In the genomic region with DNA sequence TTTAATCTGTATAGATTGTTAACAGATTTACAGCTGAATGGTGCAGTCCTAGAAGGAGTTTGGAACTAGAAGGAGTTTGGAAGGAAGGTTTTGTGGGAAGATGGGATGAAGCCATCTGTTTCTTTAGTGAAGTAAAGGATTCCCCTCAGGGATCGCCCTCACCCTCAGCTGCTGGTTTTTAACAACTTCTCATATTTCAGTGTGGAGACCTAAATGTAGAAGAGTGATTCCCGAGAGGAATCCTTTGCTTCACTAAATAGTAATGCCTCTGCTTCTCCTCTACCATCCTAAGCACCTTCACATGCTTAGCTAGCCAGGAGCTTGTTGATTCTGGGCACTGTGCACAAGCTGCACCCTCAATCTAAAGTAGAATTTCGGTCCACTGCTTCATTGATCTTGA, we compare ENCODE assay signal across 8 mouse cellular contexts. TPM values are rescaled to one million over a fixed set of nuclear protein-coding genes. Genes with fewer than 3 reads are reported as not detected.
DNase-seq lines count a peak whose midpoint lies in the region; ATAC-seq and TF ChIP-seq lines count a peak whose summit lies in the region.

No protein-coding gene starts in this region.

- peak overlapping the region; percentile 85 for H3K4me2 ChIP-seq in intestine, embryonic 14.5 days (ENCODE audit: low read length)
- peak overlapping the region; percentile 98 for H3K4me2 ChIP-seq in neural tube, embryonic 12.5 days (replicated peaks)

- peaks cover 7% of the 10 kb centered on the region for H3K36me3 ChIP-seq in embryonic facial prominence, embryonic 10.5 days (replicated peaks)
- H3K36me3 ChIP-seq in intestine, embryonic 14.5 days (ENCODE audit: control insufficient read depth, insufficient read depth, low read length): no peaks in the 10 kb centered on the region
- H3K36me3 ChIP-seq in neural tube, embryonic 12.5 days: no peaks in the 10 kb centered on the region

- peaks cover 5% of the 10 kb centered on the region; the same call in 1 of the 2 replicates for H3K4me1 ChIP-seq in lung, adult 2 months (ENCODE audit: control insufficient read depth, insufficient read depth, low read length)
- peaks cover 48% of the 10 kb centered on the region for H3K4me1 ChIP-seq in embryonic facial prominence, embryonic 10.5 days
- H3K4me1 ChIP-seq in intestine, embryonic 14.5 days (replicated peaks; ENCODE audit: control insufficient read depth, insufficient read depth, low read length): peaks cover 5% of the 10 kb centered on the region; the same call in 1 of the 2 replicates
- H3K4me1 ChIP-seq in neural tube, embryonic 12.5 days: peaks cover 18% of the 10 kb centered on the region

- no peak for TF ChIP-seq CTCF in lung, adult 2 months (IDR thresholded peaks at IDR 0.05; ENCODE audit: insufficient read depth, low read length)

- no peak for DNase-seq in lung, adult 2 months
- no peak for DNase-seq in lung, postnatal 36 days
- no peak for DNase-seq in embryonic facial prominence, embryonic 10.5 days (ENCODE audit: low spot score)
- no peak for DNase-seq in intestine, embryonic 14.5 days (ENCODE audit: low spot score)
- DNase-seq in T-cell, adult 2 months (ENCODE audit: low spot score): no peak
- no peak for DNase-seq in right cerebral cortex, postnatal 4 days
- DNase-seq in adrenal gland, postnatal 36 days: no peak

- WGBS in lung, adult 2 months: 2% methylated on average over 3 of the region's 3 CpGs
- 15% methylated on average over 3 of the region's 3 CpGs for WGBS in embryonic facial prominence, embryonic 10.5 days
- WGBS in intestine, embryonic 14.5 days: 0% methylated on average over 3 of the region's 3 CpGs
- 8% methylated on average over 3 of the region's 3 CpGs for WGBS in neural tube, embryonic 12.5 days

- H3K4me3 ChIP-seq in lung, adult 2 months (replicated peaks; ENCODE audit: extremely low read depth, low read depth, low read length): peak overlapping the region; percentile 94
- H3K4me3 ChIP-seq in embryonic facial prominence, embryonic 10.5 days: peak overlapping the region; percentile 71
- H3K4me3 ChIP-seq in intestine, embryonic 14.5 days (ENCODE audit: low read depth, low read length): peak overlapping the region; percentile 68
- peak overlapping the region; percentile 57 for H3K4me3 ChIP-seq in neural tube, embryonic 12.5 days

- peak overlapping the region; percentile 63 for H3K9ac ChIP-seq in intestine, embryonic 14.5 days (ENCODE audit: low read length)
- H3K9ac ChIP-seq in neural tube, embryonic 12.5 days: peak overlapping the region; percentile 55

- no peaks in the 10 kb centered on the region; the same call in 1 of the 2 replicates for H3K27me3 ChIP-seq in embryonic facial prominence, embryonic 10.5 days (replicated peaks; ENCODE audit: low read depth, poor library complexity, severe bottlenecking)
- H3K27me3 ChIP-seq in intestine, embryonic 14.5 days (replicated peaks; ENCODE audit: control insufficient read depth, insufficient read depth, low read length): no peaks in the 10 kb centered on the region
- H3K27me3 ChIP-seq in neural tube, embryonic 12.5 days (replicated peaks): no peaks in the 10 kb centered on the region

- ATAC-seq in intestine, embryonic 14.5 days (replicated peaks; ENCODE audit: low FRiP score, low TSS enrichment, low read depth): no peak
- ATAC-seq in neural tube, embryonic 12.5 days (ENCODE audit: low FRiP score, low read depth): no peak

- no peaks in the 10 kb centered on the region for H3K9me3 ChIP-seq in embryonic facial prominence, embryonic 10.5 days
- H3K9me3 ChIP-seq in intestine, embryonic 14.5 days (ENCODE audit: control insufficient read depth, low read length): no peaks in the 10 kb centered on the region
- H3K9me3 ChIP-seq in neural tube, embryonic 12.5 days: no peaks in the 10 kb centered on the region

- peak overlapping the region; percentile 97 for H3K27ac ChIP-seq in embryonic facial prominence, embryonic 10.5 days (replicated peaks)
- peak overlapping the region; percentile 85; the same call in 1 of the 2 replicates for H3K27ac ChIP-seq in intestine, embryonic 14.5 days (ENCODE audit: low read depth)
- no peak overlapping the region for H3K27ac ChIP-seq in neural tube, embryonic 12.5 days

- TF ChIP-seq POLR2A in lung, adult 2 months (IDR thresholded peaks at IDR 0.05; ENCODE audit: borderline replicate concordance, extremely low read depth, low read depth, low read length): no peak

RNA-seq across cellular contexts. Expression of a gene that starts 0.3 kb away (rescaled TPM):
- polyA plus RNA-seq in lung, adult 2 months (2012; rRNA removed): 0.19 and 0.39 TPM in 2 replicates
- 20.0 TPM in 2 replicates for polyA plus RNA-seq in embryonic facial prominence, embryonic 10.5 days (2016; fragmentation: Nextera tagmentation; extraction: Ambion mirVana)
- polyA plus RNA-seq in intestine, embryonic 14.5 days (2014; fragmentation: Nextera tagmentation; extraction: Ambion mirVana): 11.7 and 13.0 TPM in 2 replicates
- polyA plus RNA-seq in neural tube, embryonic 12.5 days (2016; fragmentation: Nextera tagmentation; extraction: Ambion mirVana): 9.7 and 10.2 TPM in 2 replicates
- total RNA-seq in adrenal gland, postnatal 36 days (2021): under 1 TPM; 0.63 to 0.99 TPM

RNA-seq across cellular contexts. Expression of a gene that starts 4.6 kb away (rescaled TPM):
- 0.48 and 0.52 TPM in 2 replicates for polyA plus RNA-seq in lung, adult 2 months (2012; rRNA removed)
- polyA plus RNA-seq in embryonic facial prominence, embryonic 10.5 days (2016; fragmentation: Nextera tagmentation; extraction: Ambion mirVana): 1.1 and 1.5 TPM in 2 replicates
- 0.28 and 0.48 TPM in 2 replicates for polyA plus RNA-seq in intestine, embryonic 14.5 days (2014; fragmentation: Nextera tagmentation; extraction: Ambion mirVana)
- 4.7 and 5.0 TPM in 2 replicates for polyA plus RNA-seq in neural tube, embryonic 12.5 days (2016; fragmentation: Nextera tagmentation; extraction: Ambion mirVana)
- not detected for total RNA-seq in adrenal gland, postnatal 36 days (2021)
